ENCODE assay signal across 16 mouse cellular contexts in genomic region chr5:122111933-122112248, GRCm38 (mm10). TPM values are rescaled to one million over a fixed set of nuclear protein-coding genes. Genes with fewer than 3 reads are reported as not detected.
DNase-seq lines count a peak whose midpoint lies in the region; ATAC-seq and TF ChIP-seq lines count a peak whose summit lies in the region.
"Had no signal": no experiment of that assay in that cellular context is flagged by ENCODE, and none has a peak within 500 bp of the region (broad histone marks: within the 10 kb centered on the region; RNA-seq: fewer than 3 reads in every experiment).

No protein-coding gene starts in this region.

- no peak overlapping the region for H3K4me3 ChIP-seq in gastrocnemius, adult 2 months
- no peak overlapping the region for H3K4me3 ChIP-seq in hindbrain, embryonic 13.5 days
- no peak overlapping the region for H3K4me3 ChIP-seq in hindbrain, embryonic 11.5 days (ENCODE audit: low read depth, low read length)
- H3K4me3 ChIP-seq in midbrain, embryonic 14.5 days (replicated peaks; ENCODE audit: low read depth, low read length): no peak overlapping the region
- no peak overlapping the region for H3K4me3 ChIP-seq in midbrain, embryonic 10.5 days
- no peak overlapping the region for H3K4me3 ChIP-seq in neural tube, embryonic 15.5 days (replicated peaks)
- H3K4me3 ChIP-seq in cerebellum, adult 2 months (replicated peaks; ENCODE audit: insufficient read depth, low read depth, low read length): no peak overlapping the region
- H3K4me3 ChIP-seq: embryonic facial prominence, embryonic 15.5 days; limb, embryonic 12.5 days had no signal

- H3K9ac ChIP-seq in hindbrain, embryonic 13.5 days: peak overlapping the region; percentile 20; the same call in 1 of the 2 replicates
- no peak overlapping the region for H3K9ac ChIP-seq in hindbrain, embryonic 11.5 days (ENCODE audit: low read depth, low read length)
- no peak overlapping the region for H3K9ac ChIP-seq in midbrain, embryonic 14.5 days (replicated peaks; ENCODE audit: low read length)
- no peak overlapping the region for H3K9ac ChIP-seq in neural tube, embryonic 15.5 days (replicated peaks)
- H3K9ac ChIP-seq: embryonic facial prominence, embryonic 15.5 days; limb, embryonic 12.5 days had no signal

- no peak overlapping the region for H3K4me2 ChIP-seq in hindbrain, embryonic 13.5 days
- no peak overlapping the region for H3K4me2 ChIP-seq in hindbrain, embryonic 11.5 days (replicated peaks; ENCODE audit: low read depth, low read length)
- 0 out of 2 replicates have a peak overlapping the region, but pooled peaks have one; percentile 1 for H3K4me2 ChIP-seq in midbrain, embryonic 14.5 days (ENCODE audit: low read length)
- peak overlapping the region; percentile 31 for H3K4me2 ChIP-seq in neural tube, embryonic 15.5 days
- H3K4me2 ChIP-seq: embryonic facial prominence, embryonic 15.5 days had no signal

- H3K36me3 ChIP-seq in hindbrain, embryonic 13.5 days: no peaks in the 10 kb centered on the region
- no peaks in the 10 kb centered on the region for H3K36me3 ChIP-seq in hindbrain, embryonic 11.5 days (ENCODE audit: control insufficient read depth, insufficient read depth, low read length)
- H3K36me3 ChIP-seq in midbrain, embryonic 14.5 days (ENCODE audit: control insufficient read depth, insufficient read depth, low read length): no peaks in the 10 kb centered on the region
- no peaks in the 10 kb centered on the region for H3K36me3 ChIP-seq in midbrain, embryonic 10.5 days
- no peaks in the 10 kb centered on the region for H3K36me3 ChIP-seq in neural tube, embryonic 15.5 days
- H3K36me3 ChIP-seq: embryonic facial prominence, embryonic 15.5 days; limb, embryonic 12.5 days had no signal

- 53% methylated on average over 4 of the region's 4 CpGs for WGBS in hindbrain, embryonic 13.5 days
- 50% methylated on average over 4 of the region's 4 CpGs for WGBS in hindbrain, embryonic 11.5 days
- WGBS in midbrain, embryonic 14.5 days: 61% methylated on average over 4 of the region's 4 CpGs
- 61% methylated on average over 4 of the region's 4 CpGs for WGBS in midbrain, embryonic 10.5 days
- WGBS in neural tube, embryonic 15.5 days: 45% methylated on average over 4 of the region's 4 CpGs
- WGBS in cerebellum, adult 2 months: 64% methylated on average over 4 of the region's 4 CpGs

- H3K9me3 ChIP-seq in hindbrain, embryonic 13.5 days: no peaks in the 10 kb centered on the region
- H3K9me3 ChIP-seq in hindbrain, embryonic 11.5 days (ENCODE audit: control insufficient read depth, low read length): no peaks in the 10 kb centered on the region
- H3K9me3 ChIP-seq in midbrain, embryonic 14.5 days (ENCODE audit: control insufficient read depth, low read length): no peaks in the 10 kb centered on the region; the same call in 1 of the 2 replicates
- H3K9me3 ChIP-seq in midbrain, embryonic 10.5 days (replicated peaks): 0 out of 2 replicates have a peak, but pooled peaks cover 2% of the 10 kb centered on the region
- no peaks in the 10 kb centered on the region for H3K9me3 ChIP-seq in neural tube, embryonic 15.5 days (replicated peaks)
- H3K9me3 ChIP-seq: embryonic facial prominence, embryonic 15.5 days; limb, embryonic 12.5 days had no signal

- no peaks in the 10 kb centered on the region for H3K27me3 ChIP-seq in hindbrain, embryonic 13.5 days
- H3K27me3 ChIP-seq in hindbrain, embryonic 11.5 days (ENCODE audit: control insufficient read depth, insufficient read depth, low read length): no peaks in the 10 kb centered on the region
- no peaks in the 10 kb centered on the region for H3K27me3 ChIP-seq in midbrain, embryonic 14.5 days (ENCODE audit: control insufficient read depth, insufficient read depth, low read length)
- no peaks in the 10 kb centered on the region for H3K27me3 ChIP-seq in midbrain, embryonic 10.5 days (ENCODE audit: low read depth, poor library complexity, severe bottlenecking)
- no peaks in the 10 kb centered on the region for H3K27me3 ChIP-seq in neural tube, embryonic 15.5 days (replicated peaks)
- H3K27me3 ChIP-seq in cerebellum, adult 2 months (ENCODE audit: control insufficient read depth, insufficient read depth, low read length): no peaks in the 10 kb centered on the region
- H3K27me3 ChIP-seq: embryonic facial prominence, embryonic 15.5 days; limb, embryonic 12.5 days had no signal

- DNase-seq in gastrocnemius, adult 2 months: peak; percentile 22
- no peak for DNase-seq in gastrocnemius, postnatal 25 days
- no peak for DNase-seq in hindbrain, embryonic 11.5 days (ENCODE audit: low spot score)
- no peak for DNase-seq in midbrain, embryonic 14.5 days
- DNase-seq in midbrain, embryonic 10.5 days (ENCODE audit: low spot score): no peak
- no peak for DNase-seq in cerebellum, adult 2 months
- DNase-seq: cerebellum, adult 11-12 months; kidney, adult 18-20 months had no signal

- no peak for ATAC-seq in hindbrain, embryonic 13.5 days (ENCODE audit: low FRiP score)
- ATAC-seq in hindbrain, embryonic 11.5 days (ENCODE audit: low FRiP score): no peak
- ATAC-seq in midbrain, embryonic 14.5 days (ENCODE audit: low FRiP score, low TSS enrichment): no peak
- no peak for ATAC-seq in neural tube, embryonic 15.5 days (ENCODE audit: low FRiP score)

- no peak for TF ChIP-seq POLR2A in cerebellum, adult 2 months (IDR thresholded peaks at IDR 0.05; ENCODE audit: borderline replicate concordance, insufficient read depth, low read length)

- H3K27ac ChIP-seq in gastrocnemius, adult 2 months: no peak overlapping the region
- no peak overlapping the region for H3K27ac ChIP-seq in hindbrain, embryonic 13.5 days
- no peak overlapping the region for H3K27ac ChIP-seq in hindbrain, embryonic 11.5 days (ENCODE audit: low read depth, low read length)
- no peak overlapping the region for H3K27ac ChIP-seq in midbrain, embryonic 14.5 days (replicated peaks; ENCODE audit: low read depth, low read length)
- H3K27ac ChIP-seq in midbrain, embryonic 10.5 days (replicated peaks): no peak overlapping the region
- H3K27ac ChIP-seq in neural tube, embryonic 15.5 days (replicated peaks): no peak overlapping the region
- no peak overlapping the region for H3K27ac ChIP-seq in cerebellum, adult 2 months (ENCODE audit: insufficient read depth, low read length)
- H3K27ac ChIP-seq: embryonic facial prominence, embryonic 15.5 days; limb, embryonic 12.5 days had no signal

- H3K4me1 ChIP-seq in hindbrain, embryonic 13.5 days (replicated peaks): 0 out of 2 replicates have a peak, but pooled peaks cover 4% of the 10 kb centered on the region
- no peaks in the 10 kb centered on the region for H3K4me1 ChIP-seq in hindbrain, embryonic 11.5 days (replicated peaks; ENCODE audit: control insufficient read depth, insufficient read depth, low read length)
- H3K4me1 ChIP-seq in midbrain, embryonic 14.5 days (ENCODE audit: control insufficient read depth, insufficient read depth, low read length): no peaks in the 10 kb centered on the region
- peaks cover 10% of the 10 kb centered on the region for H3K4me1 ChIP-seq in midbrain, embryonic 10.5 days
- H3K4me1 ChIP-seq in neural tube, embryonic 15.5 days: no peaks in the 10 kb centered on the region
- no peaks in the 10 kb centered on the region for H3K4me1 ChIP-seq in cerebellum, adult 2 months (ENCODE audit: control insufficient read depth, insufficient read depth, low read length)
- H3K4me1 ChIP-seq: limb, embryonic 12.5 days had no signal

- intact Hi-C loops in gastrocnemius, adult 2 months (cut with DNase I): no loop called here

- TF ChIP-seq CTCF in gastrocnemius, adult 2 months (IDR thresholded peaks at IDR 0.05): no peak
- TF ChIP-seq CTCF in cerebellum, adult 2 months (IDR thresholded peaks at IDR 0.05; ENCODE audit: borderline replicate concordance, insufficient read depth, low read depth, low read length): no peak

RNA-seq across cellular contexts. Expression of gene Myl2, which starts 11.1 kb away (rescaled TPM):
- 1,000 to 10,000 TPM in 1 of 2 experiments, 100 to 1,000 TPM in 1; 776 to 2,566 TPM for total RNA-seq in gastrocnemius, adult 2 months (2021)
- total RNA-seq in gastrocnemius, postnatal 25 days (2021): 1,000 to 10,000 TPM in 1 of 2 experiments, 100 to 1,000 TPM in 1; 354 to 1,320 TPM
- polyA plus RNA-seq in hindbrain, embryonic 13.5 days (2015; fragmentation: Nextera tagmentation; extraction: Ambion mirVana): 3.7 and 7.3 TPM in 2 replicates
- 0.77 and 1.2 TPM in 2 replicates for polyA plus RNA-seq in hindbrain, embryonic 11.5 days (2014; fragmentation: Nextera tagmentation; extraction: Ambion mirVana)
- 1.9 and 3.0 TPM in 2 replicates for polyA plus RNA-seq in midbrain, embryonic 14.5 days (2014; fragmentation: Nextera tagmentation; extraction: Ambion mirVana)
- 0.43 and 0.59 TPM in 2 replicates for polyA plus RNA-seq in midbrain, embryonic 10.5 days (2016; fragmentation: Nextera tagmentation; extraction: Ambion mirVana)
- 1.8 and 4.7 TPM in 2 replicates for polyA plus RNA-seq in neural tube, embryonic 15.5 days (2015; fragmentation: Nextera tagmentation; extraction: Ambion mirVana)
- polyA plus RNA-seq in cerebellum, adult 2 months (2012; rRNA removed): 0.92 and 1.6 TPM in 2 replicates
- total RNA-seq: common myeloid progenitor, adult 5-6 weeks had no signal
- polyA plus RNA-seq: C2C12 had no signal

RNA-seq across cellular contexts. Expression of gene Ccdc63, which starts 28.7 kb away (rescaled TPM):
- total RNA-seq in gastrocnemius, adult 2 months (2021): not detected
- not detected for total RNA-seq in gastrocnemius, postnatal 25 days (2021)
- polyA plus RNA-seq in hindbrain, embryonic 13.5 days (2015; fragmentation: Nextera tagmentation; extraction: Ambion mirVana): not detected in 2 replicates
- polyA plus RNA-seq in hindbrain, embryonic 11.5 days (2014; fragmentation: Nextera tagmentation; extraction: Ambion mirVana): not detected in 2 replicates
- not detected in 2 replicates for polyA plus RNA-seq in midbrain, embryonic 14.5 days (2014; fragmentation: Nextera tagmentation; extraction: Ambion mirVana)
- not detected in 2 replicates for polyA plus RNA-seq in midbrain, embryonic 10.5 days (2016; fragmentation: Nextera tagmentation; extraction: Ambion mirVana)
- 0.44 TPM in 1 of 2 replicates, not detected in the other for polyA plus RNA-seq in neural tube, embryonic 15.5 days (2015; fragmentation: Nextera tagmentation; extraction: Ambion mirVana)
- polyA plus RNA-seq in cerebellum, adult 2 months (2012; rRNA removed): 9.3 and 11.9 TPM in 2 replicates
- polyA plus RNA-seq: C2C12; large intestine, adult 2 months; limb, embryonic 12.5 days; liver, embryonic 16.5 days had no signal

RNA-seq across cellular contexts. Expression of gene Ppp1cc, which starts 46.2 kb away (rescaled TPM):
- total RNA-seq in gastrocnemius, adult 2 months (2021): 100 to 1,000 TPM; 154 to 155 TPM
- 100 to 1,000 TPM; 111 to 125 TPM for total RNA-seq in gastrocnemius, postnatal 25 days (2021)
- polyA plus RNA-seq in hindbrain, embryonic 13.5 days (2015; fragmentation: Nextera tagmentation; extraction: Ambion mirVana): 204 and 206 TPM in 2 replicates
- 293 and 305 TPM in 2 replicates for polyA plus RNA-seq in hindbrain, embryonic 11.5 days (2014; fragmentation: Nextera tagmentation; extraction: Ambion mirVana)
- polyA plus RNA-seq in midbrain, embryonic 14.5 days (2014; fragmentation: Nextera tagmentation; extraction: Ambion mirVana): 232 and 238 TPM in 2 replicates
- 320 and 339 TPM in 2 replicates for polyA plus RNA-seq in midbrain, embryonic 10.5 days (2016; fragmentation: Nextera tagmentation; extraction: Ambion mirVana)
- polyA plus RNA-seq in neural tube, embryonic 15.5 days (2015; fragmentation: Nextera tagmentation; extraction: Ambion mirVana): 184 and 200 TPM in 2 replicates
- 410 and 458 TPM in 2 replicates for polyA plus RNA-seq in cerebellum, adult 2 months (2012; rRNA removed)

Comparison
In these comparisons a context has a peak if more than half of its experiments do, and no peak if none do; other contexts are left out.
1. H3K4me2 ChIP-seq: peak in midbrain, embryonic 14.5 days (single experiment) and neural tube, embryonic 15.5 days (single experiment); none in hindbrain, embryonic 13.5 days (single experiment) and hindbrain, embryonic 11.5 days (single experiment).